Mouse (Mus musculus) ES-Bruce4 (cell line): ENCODE measurements around the gene Tmem121.

Experiments used
- CTCF ChIP-seq: IDR thresholded peaks from one replicate; pipeline ENCODE4 v1.8.1; 2011; ENCODE audit warnings: low read depth, low read length
- POLR2A ChIP-seq: IDR thresholded peaks from one replicate; pipeline ENCODE4 v1.8.1; 2011; ENCODE audit warnings: low read length; ENCODE audit not compliant: insufficient read depth

GRCm38 (mm10) chr12:113154747-113155075 is 31.0 kb upstream of the Tmem121 start:
- TF ChIP-seq CTCF, result no peak
- TF ChIP-seq POLR2A, result no peak
